Mouse (Mus musculus) testis, postnatal 14 days (tissue): ENCODE data around the gene Rilp.

Experiments
- DNase-seq: peaks from one replicate; pipeline ENCODE4 v3.0.0; 2021; ENCODE audit warnings: low spot score

The Rilp gene

DNA sequence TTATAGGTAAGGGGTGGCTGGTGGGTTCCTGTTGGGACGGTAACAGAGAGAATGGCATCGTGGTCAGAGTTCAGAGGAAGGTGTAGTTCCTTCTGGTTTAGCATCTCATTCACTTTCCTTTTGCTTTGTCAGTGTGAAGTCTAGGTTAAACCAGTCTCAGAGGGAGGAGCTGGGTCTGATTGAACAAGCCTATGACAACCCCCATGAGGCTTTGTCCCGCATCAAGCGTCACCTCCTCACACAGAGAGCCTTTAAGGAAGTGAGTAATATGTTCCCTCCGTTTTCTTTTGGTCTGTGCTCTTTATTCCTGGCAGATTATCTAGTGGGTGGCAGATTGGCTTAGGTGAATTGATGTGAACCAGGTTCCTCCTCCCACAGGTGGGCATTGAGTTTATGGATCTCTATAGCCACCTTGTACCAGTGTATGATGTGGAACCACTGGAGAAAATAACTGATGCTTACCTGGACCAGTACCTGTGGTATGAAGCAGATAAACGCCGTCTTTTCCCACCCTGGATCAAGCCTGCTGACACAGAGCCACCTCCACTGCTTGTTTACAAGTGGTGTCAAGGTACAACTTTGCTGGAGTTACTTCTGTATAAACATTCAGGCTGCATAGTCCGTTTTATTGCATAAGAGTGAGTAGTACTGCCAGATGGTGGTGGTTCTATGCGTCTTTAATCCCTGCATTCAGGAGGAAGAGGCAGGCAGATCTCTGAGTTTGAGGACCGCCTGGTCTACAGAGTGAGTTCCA lies 15.4 kb upstream of the Rilp start:
- no peak for DNase-seq

DNA sequence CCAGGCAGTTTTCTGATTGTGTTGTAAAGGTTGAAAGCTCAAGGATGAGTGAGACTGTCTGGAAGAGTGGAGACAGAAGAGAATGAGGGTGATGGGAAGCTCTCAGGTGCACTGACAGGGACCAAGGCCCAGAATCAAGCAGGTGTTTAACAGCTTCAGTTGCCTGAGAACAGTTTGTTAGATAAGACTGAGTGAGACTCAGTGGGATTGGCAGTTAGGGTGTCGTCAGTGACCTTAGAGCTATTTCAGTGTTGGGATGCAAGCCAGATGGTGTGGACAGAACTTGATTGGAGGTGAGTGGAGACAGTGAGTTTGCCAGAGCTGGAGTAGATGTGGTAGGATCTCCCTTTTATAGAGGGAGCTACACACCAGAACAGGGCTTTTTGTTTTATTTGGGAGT lies 11.8 kb upstream of the Rilp start:
- DNase-seq, result no peak

DNA sequence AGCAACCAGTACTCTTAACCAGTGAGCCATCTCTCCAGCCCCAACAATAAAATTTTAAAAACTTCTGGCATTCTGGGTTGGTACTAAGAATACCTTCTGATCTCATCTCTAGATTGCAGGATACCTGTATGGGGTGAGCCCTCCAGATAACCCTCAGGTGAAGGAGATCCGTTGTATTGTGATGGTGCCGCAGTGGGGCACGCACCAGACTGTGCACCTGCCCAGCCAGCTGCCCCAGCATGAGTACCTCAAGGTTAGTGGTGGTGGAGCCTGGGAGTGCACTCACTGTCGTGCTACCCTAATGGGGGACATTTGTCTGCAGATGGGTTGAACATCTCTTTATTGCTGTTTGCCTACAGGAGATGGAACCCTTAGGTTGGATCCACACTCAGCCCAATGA lies 1.7 kb upstream of the Rilp start:
- DNase-seq, result no peak

DNA sequence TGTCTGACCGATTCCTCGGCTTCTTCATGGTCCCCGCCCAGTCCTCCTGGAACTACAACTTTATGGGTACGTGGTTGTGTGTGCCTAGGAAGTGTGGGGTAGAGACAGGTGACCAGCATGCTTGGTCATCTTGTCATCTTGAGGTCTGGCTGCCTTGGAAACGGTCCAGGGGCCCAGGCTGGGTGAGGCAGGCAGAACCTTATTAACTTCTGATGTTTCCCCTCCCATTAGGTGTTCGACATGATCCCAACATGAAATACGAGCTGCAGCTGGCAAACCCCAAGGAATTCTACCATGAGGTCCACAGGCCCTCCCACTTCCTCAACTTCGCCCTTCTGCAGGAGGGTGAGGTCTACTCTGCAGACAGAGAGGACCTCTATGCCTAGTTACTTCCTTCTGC lies 990 bp upstream of the Rilp start:
- no peak for DNase-seq

DNA sequence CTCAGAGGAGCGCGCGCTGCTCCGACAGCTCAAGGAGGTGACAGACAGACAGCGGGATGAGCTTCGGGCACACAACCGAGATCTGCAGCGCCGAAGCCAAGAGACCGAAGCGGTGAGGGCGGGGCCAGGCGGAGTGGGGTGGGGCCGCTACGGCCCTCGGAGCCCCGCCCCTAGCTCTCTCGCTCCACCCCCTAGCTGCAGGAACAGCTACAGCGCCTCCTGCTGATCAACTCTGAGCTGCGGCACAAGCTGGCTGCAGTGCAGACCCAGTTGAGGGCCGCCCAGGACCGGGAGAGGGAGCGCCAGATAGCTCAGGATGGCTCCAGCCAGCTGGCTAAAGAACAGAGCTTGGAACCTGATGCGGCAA lies 716 bp downstream of the Rilp start:
- DNase-seq, result peak; percentile 93

DNA sequence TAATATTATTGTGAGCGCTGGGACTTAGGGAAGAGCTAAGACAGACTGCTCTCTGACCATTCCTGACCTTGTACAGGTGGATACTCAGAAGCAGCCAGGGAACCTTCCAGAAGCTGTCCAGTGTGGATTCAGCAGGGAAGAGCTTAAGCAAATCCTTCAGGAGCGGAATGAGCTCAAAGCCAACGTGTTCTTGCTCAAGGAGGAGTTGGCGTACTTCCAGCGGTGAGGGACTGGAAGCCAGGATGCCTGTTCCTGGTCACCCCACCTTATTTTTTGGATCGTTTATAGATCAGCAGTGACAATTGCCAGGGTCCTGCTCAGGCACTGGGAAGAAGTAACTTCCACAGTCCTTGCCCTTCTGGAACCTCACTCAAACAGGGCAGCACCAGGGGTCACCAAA lies 1.3 kb downstream of the Rilp start:
- DNase-seq, result peak; percentile 54

DNA sequence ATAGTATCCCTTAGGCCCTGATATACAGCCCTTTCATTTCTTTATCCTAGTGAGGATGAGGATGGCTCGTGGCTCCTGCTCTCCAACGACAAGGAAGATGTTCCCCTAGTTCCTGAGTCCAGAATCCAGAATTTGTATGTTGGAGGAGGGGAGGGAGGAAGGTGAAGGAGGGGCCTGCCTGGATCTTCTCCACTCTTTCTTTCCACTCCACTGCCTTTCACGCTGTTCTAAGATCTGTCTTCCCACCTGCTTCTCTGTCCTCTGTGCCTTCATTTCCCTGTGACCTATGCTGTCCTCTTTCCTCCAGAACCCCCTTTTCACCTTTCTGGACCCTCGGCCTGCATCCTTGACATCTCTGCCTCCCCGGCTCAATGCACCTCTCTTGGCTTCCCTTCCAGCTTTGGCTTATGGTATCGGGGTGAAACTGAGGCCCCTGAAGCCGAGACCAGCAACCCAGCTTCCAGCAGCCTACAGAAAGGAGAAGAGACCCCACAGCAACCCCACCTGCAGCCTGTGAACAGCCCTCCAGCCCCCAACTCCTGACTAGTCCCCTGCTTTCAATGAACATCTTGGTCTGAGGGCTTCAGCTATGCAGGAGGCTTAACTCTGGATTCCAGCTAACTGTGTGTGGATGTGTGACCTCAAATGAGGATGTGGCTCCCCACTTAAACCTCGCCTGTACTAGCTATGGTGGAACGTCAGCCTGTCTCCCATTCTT lies 2.6 kb downstream of the Rilp start:
- DNase-seq, result no peak

DNA sequence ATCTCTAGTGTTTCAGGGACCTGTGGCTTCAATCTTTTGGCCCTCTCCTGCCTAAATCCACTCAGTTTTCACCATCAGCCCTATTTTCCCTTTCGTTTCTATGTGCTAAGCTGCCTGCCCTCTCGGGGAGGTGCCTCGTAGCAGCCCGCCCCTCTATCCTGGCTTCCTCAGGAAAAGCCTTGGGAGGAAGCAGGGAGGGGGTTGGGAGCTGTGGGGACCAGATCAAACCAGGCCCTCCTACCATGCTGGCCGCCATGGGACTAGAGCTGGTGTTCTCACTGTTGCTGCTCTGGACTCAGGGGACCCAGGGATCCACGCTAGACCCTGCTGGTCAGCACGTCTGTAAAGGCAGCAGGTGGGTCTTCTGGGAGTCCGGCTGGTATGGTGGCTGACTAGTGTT lies 3.4 kb downstream of the Rilp start, which contains the start of gene Scarf1:
Gene Scarf1 (plus strand): TSS at position 205 of the 400 bp plus-strand sequence.
- no peak for DNase-seq

DNA sequence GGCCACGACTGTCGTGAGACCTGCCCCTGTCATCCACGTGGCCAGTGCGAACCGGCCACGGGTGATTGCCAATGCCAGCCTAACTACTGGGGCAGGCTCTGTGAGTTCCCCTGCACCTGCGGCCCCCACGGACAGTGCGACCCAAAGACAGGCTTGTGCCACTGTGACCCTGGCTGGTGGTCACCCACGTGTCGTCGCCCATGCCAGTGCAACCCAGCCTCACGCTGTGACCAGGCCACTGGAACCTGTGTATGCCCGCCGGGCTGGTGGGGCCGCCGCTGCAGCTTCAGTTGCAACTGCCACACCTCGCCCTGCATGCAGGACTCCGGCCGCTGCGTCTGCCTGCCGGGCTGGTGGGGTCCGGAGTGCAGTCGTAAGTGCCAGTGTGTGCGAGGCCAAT lies 5.3 kb downstream of the Rilp start:
- no peak for DNase-seq

DNA sequence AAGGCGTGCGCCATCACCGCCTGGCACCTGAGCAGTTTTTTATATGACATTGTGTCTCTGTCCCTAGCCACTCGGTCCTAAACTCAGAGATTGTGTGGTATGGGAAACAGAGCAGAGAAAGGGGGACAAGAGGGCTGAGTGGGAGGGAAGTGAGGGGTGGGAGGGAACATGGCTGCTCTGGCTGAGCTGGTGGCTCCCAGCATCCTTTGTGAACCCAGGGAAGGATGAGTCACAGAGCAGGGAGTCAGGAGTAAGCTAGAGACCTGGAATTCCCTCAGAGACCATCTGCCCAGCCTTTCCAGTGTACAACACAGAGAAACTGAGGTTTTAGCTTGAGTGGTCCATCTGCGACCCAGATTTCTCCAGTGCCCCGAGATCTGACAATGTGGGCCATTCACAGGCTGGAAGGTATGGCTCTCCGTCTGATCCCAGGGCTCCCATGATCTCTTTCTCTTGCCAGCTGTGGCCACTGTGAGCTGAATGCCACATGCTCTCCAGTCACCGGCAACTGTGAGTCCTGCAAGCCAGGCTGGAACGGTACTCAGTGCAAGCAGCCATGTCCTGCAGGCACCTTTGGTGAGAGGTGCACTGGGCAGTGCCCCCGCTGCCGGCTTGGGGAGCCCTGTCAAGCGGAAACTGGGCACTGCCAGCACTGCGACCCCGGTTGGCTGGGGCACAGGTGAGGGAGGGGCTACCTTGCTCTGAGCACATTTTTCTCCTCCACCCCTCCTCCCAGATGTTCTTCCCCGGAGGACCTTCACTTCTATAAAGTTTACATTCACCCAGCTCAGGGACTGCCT lies 10.1 kb downstream of the Rilp start:
- no peak for DNase-seq

DNA sequence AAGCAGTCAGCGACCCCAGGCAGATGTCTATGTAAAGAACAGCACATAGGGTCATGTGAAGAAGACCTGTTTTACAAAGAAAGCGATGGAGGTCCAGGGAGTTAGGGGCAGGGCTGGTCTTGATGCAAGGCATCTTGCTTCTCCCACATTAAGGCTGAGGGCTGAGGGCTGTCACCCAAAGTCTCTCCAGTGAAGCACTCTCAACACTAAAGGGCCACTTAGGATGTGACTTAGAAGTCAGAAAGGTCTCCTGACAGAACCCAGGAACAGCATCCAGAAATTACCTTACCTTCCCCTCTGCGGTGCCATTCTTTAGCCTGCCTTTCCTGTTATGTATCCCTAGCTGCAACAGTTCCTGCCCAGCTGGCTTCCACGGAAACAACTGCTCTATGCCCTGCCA lies 11.7 kb downstream of the Rilp start:
- no peak for DNase-seq

DNA sequence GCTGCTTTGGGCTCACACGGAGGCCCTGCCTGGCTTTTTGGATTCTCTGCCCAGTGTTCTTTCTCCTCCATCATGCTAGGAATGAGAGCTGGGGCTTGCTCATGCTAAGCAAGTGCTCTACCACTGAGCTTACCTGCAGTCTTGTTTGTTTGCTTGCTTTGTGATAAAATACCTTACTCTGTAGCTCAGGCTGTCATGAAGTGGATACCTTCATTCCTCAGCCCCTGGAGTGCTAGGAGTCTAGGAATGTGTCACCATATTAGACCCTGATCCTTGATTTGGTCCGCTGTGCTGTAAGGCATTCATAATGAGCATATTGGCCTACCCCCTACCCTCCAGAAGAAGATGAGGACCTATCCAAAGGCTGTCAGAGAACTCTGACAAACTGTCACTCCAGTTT lies 12.9 kb downstream of the Rilp start:
- no peak for DNase-seq

DNA sequence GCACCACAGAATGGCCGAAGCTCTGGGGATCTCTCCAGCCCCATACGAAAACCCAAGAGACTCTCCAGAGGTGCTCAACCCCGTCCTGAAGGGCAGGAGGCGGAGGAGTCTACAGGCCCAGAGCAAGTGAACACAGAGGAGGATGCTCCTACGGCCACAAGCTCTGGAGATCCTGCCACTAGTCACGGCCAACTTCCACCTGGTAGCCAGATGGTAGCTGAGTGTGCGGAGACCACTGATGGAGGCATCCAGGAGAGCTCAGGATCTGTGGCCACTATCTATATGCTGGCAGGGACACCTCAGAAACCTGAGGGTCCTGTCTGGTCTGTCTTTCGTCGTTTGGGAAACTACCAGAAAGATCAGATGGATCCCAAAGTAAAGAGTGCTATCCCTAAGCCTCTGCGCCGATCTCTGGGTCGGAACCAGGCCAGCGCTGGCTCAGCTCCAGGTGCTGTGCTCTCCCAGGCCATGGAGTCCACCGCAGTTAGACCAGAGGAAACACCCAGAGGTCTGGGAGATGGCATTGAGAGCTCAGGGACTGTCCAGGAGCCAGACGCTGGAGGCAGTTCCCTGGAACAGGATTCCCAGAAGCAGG lies 15.7 kb downstream of the Rilp start:
- DNase-seq, result no peak

DNA sequence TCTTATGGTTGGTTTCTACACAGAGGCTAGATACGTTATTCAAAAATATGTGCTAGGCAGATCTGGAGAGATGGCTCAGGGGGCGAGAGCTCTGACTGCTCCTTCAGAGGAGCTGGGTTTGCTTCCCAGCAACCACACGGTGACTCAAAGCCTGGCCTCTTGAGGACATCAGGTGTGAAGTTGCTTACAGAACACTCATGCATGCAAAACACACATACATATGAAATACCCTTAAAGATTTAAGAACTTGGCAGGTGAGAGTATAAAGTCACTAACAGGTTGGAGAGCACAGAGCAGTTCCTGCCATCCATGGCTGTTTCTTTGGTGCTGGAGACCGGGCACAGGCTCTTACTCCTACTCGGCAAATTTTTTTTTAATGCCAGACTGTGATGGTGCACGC lies 17.0 kb downstream of the Rilp start:
- DNase-seq, result no peak

DNA sequence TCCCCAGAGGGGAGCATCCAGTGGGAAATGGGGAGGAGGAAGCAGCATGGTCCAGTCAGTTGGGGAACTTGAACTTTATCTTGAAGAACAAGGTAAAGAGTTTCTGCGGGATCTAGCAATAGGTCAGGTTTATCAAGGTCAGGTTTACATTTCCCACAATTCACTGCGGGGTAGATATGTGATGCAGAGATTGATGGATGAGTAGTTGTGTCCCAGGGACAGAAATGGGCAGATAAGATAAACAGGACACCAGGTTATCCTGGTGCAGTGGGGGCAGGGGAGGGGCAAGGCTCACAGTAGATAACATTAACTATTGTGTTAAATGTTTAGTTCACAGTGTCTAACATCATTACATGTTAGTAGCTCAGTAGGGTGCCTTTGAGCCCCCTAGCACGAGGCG lies 19.9 kb downstream of the Rilp start:
- DNase-seq, result no peak

DNA sequence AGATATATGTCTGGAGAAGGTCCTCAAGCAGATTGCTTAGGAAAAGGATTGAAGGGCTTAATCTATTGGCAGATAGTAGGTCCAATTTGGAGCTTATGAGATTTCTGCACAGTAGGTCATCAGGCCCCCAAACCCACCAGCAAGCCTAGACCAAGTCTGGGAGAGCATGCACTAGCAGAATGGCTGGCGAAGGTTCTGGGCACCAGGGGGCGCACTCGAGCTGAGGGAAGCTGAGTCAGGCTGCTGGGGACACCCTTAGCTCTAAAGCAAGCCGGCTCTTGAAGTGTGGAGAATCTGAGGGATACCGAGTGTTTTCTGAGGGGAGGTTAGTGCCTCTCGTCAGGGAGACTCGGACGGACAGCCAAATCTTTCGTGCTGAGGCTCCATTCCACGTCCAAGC lies 20.4 kb downstream of the Rilp start:
- peak; percentile 92 for DNase-seq

DNA sequence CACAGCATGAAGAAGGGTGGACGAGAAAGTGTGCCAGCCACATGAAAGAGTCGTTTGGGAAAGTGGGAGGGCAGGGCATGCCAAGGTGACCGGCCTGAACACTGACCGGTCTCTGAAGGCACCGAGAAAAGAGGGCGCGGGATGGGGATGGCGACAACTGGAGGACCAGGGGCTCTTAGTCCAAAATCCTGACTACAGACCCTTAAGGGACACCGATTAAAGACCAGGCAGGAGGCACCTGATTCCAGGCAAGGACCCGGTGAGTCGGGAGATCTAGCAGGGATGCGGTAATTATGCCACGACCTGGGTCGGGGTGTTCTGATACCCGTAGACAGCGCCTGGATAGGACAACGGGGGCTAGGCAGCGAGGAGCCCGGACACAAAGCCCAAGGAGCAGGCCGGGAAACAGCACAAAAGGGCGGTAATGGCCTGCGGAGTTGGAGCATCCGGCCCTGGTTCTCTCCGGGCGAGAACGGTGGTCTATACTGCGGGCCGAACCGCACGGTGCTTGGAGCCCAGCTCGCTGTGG lies 21.0 kb downstream of the Rilp start:
- no peak for DNase-seq

DNA sequence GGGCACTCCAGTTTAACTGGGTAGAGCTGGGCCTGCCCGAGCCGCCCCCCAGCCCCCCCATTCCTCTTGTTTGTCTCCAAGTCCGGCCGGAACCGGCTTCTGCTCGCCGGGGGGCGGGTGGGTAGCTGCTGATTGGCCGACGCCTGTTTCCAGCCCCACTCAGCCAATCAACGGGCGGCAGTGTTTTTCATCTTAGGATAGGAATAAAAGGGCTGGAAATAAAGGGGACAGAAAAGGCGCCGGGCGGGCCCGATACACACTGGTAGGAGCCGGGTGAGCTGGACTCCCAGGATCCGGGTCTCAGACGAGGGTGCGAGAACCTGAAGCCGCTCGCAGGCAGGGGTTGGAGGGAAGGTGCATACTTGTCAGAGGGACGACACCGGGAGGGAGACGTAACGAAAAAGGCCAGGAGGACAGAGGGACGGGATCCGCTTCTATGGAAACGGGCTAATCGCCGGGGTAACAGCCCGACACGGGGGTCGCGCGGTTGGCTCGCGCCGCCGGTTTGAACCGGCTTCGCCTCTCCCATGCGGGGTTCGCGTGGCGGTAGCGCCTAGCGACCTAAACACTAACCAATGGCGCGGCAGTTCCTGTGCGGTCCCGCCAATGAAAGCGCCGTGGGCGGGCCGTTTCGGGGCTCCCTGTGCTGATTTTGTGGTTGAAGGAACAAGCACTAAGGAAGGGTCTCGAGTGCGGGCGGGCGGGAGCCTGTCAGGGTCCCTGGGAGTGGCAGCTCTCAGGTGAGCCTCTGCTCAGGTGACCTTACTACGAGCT lies 21.8 kb downstream of the Rilp start, which contains the start of gene Slc43a2:
Gene Slc43a2 (plus strand): TSS at position 226 of the 774 bp plus-strand sequence.
- peak; percentile 99 for DNase-seq

DNA sequence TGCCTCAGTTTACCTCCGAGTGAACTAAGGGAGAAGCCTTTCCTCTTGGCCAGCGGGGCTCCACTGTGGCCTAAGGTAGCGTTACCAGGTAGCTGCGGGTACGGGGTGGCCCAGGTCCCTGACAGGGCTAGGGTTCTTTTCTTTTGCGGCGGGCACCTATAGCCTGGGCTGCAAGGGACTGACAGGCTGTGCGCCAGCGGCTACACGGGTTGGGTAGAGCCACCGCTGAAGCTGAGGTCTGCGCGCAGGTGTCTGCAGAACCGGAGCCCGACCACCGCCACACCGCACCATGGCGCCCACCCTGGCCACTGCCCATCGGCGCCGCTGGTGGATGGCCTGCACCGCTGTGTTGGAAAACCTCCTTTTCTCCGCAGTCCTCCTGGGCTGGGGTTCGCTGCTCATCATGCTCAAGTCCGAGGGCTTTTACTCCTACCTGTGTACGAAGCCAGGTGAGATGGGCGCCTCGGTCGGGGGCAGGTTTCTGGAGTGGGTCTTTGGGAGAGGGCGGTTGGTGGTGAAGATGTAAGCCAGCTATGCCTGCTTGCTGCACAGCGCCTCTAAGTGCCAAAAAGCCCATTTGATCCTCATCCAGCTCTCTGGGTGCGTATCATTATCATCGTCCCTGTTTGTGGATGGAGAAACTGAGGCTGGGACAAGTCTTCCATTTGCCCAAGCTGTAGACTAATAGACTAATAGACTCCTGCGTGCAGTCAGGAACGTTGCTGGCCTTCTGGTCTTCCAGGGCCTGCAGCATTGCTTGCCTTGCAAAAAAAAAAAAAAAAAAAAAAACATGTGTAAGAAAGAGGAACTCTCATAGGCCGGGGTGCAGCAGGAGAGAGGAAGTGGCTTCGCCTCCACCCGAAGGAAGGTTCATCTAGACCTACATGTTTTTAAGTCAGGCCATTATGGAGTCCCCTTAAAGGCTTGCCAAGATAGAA lies 22.7 kb downstream of the Rilp start:
- DNase-seq, result peak; percentile 61

DNA sequence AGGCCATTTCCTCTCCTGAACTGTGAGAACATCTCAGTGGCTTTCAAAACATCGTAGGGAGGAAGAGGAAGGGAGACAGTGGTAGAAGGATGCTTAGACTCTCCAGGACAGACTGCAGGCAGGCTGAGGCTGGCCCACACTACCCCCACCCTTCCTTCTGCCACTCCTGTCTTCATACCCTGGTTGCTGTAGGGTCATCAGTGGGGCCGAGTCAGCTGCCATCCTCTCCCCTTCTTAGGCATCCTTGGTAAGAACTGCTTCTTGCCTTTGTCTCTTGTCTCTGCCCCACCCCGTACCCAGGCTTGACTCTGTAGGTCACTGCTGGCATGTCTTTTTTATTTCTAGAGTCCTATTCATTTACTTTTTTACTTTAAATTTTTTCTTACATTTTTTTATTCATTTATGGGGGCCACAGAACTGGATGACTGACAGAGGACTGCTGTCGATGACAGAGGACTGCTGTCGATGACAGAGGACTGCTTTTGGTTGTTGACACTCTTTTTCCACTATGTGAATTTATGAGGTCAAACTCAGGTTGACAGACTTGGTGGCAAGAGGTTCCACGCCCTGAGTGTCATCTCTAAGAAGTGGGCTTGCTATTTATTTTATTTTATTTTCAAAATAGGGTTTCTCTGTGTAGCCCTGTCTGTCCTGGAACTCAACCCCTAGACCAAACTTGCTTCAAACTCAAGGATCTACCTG lies 23.6 kb downstream of the Rilp start:
- DNase-seq, result no peak
